Mouse (Mus musculus) MN1 (cell line): Measurements from ENCODE around the gene Dnase1l2.
"Not testable (repeated sequence)": the region's sequence is repeated elsewhere in the genome, so short reads cannot be mapped to it uniquely, and the experiment has no call there.

Experiments used
- DNase-seq: peaks from one replicate; pipeline ENCODE4 v3.0.0-alpha.2; 2016; ENCODE audit warnings: low spot score

Gene Dnase1l2

GRCm38 (mm10) chr17:24429201-24429983, 13.5 kb downstream of the Dnase1l2 start:
- no peak for DNase-seq

- peak; percentile 32 for DNase-seq
These were observed 15.7 kb downstream of the Dnase1l2 start for GRCm38 (mm10) chr17:24427170-24427557.

- DNase-seq: peak; percentile 98
These were observed 16.3 kb downstream of the Dnase1l2 start, which contains the start of gene Eci1 for GRCm38 (mm10) chr17:24426471-24427169. Gene Eci1 (plus strand): TSS chr17:24426641.

GRCm38 (mm10) chr17:24425905-24426304, 17.0 kb downstream of the Dnase1l2 start:
- no peak for DNase-seq

GRCm38 (mm10) chr17:24425326-24425725, 17.6 kb downstream of the Dnase1l2 start:
- DNase-seq: not testable (repeated sequence)

GRCm38 (mm10) chr17:24424489-24424888, 18.4 kb downstream of the Dnase1l2 start:
- no peak for DNase-seq

GRCm38 (mm10) chr17:24423114-24423513, 19.8 kb downstream of the Dnase1l2 start:
- no peak for DNase-seq

GRCm38 (mm10) chr17:24416051-24416652, 26.8 kb downstream of the Dnase1l2 start:
- DNase-seq: peak; percentile 29

GRCm38 (mm10) chr17:24415011-24415410, 27.9 kb downstream of the Dnase1l2 start:
- no peak for DNase-seq

GRCm38 (mm10) chr17:24414230-24414976, 28.5 kb downstream of the Dnase1l2 start, which contains the start of gene Rnps1:
Gene Rnps1 (plus strand): TSS chr17:24414565.
- DNase-seq: peak; percentile 99

- DNase-seq: peak; percentile 52
These were observed 29.2 kb downstream of the Dnase1l2 start for GRCm38 (mm10) chr17:24413557-24414211.

- DNase-seq: no peak
These were observed 35.6 kb downstream of the Dnase1l2 start for GRCm38 (mm10) chr17:24407116-24407803.

GRCm38 (mm10) chr17:24402371-24402770, 40.5 kb downstream of the Dnase1l2 start:
- DNase-seq: no peak

GRCm38 (mm10) chr17:24394456-24394855, 48.4 kb downstream of the Dnase1l2 start:
- no peak for DNase-seq

- no peak for DNase-seq
These were observed 49.4 kb downstream of the Dnase1l2 start for GRCm38 (mm10) chr17:24393527-24393926.

GRCm38 (mm10) chr17:24391149-24391548, 51.8 kb downstream of the Dnase1l2 start:
- no peak for DNase-seq
